Mouse (Mus musculus) CD4-positive helper T cell, adult 2 months (primary cell): ENCODE measurements at regions not wholly inside any gene's neighbourhood (a gene's known extent, or its start where the extent isn't known, plus 50 kb on each side); places are given as distances from the start of the nearest gene placed in this dataset.

ENCODE experiments used
- DNase-seq: peaks from one replicate; pipeline ENCODE4 v3.0.0-alpha.2; 2012; ENCODE audit warnings: low read depth, missing footprints, low spot score

- DNase-seq = no peak
Observed at GRCm38 (mm10) chr9:41328480-41328879, 167.0 kb upstream of the Ubash3b start.

- no peak for DNase-seq
Observed at GRCm38 (mm10) chr9:41328056-41328455, 166.6 kb upstream of the Ubash3b start.

- no peak for DNase-seq
Observed at GRCm38 (mm10) chr9:41327561-41327960, 166.1 kb upstream of the Ubash3b start.

- DNase-seq = no peak
Observed at GRCm38 (mm10) chr9:41326772-41327560, 165.5 kb upstream of the Ubash3b start.

GRCm38 (mm10) chr9:41321521-41321920, 160.0 kb upstream of the Ubash3b start:
- no peak for DNase-seq

GRCm38 (mm10) chr9:41319066-41319465, 157.6 kb upstream of the Ubash3b start:
- DNase-seq = no peak

GRCm38 (mm10) chr9:41306229-41306628, 144.7 kb upstream of the Ubash3b start:
- DNase-seq = no peak

- no peak for DNase-seq
Observed at GRCm38 (mm10) chr9:41303494-41303828, 142.0 kb upstream of the Ubash3b start.

GRCm38 (mm10) chr9:41302809-41303493, 141.5 kb upstream of the Ubash3b start:
- no peak for DNase-seq

- no peak for DNase-seq
Observed at GRCm38 (mm10) chr9:41286145-41286468, 124.6 kb upstream of the Ubash3b start.

- DNase-seq = no peak
Observed at GRCm38 (mm10) chr9:41285266-41286144, 124.0 kb upstream of the Ubash3b start.

- DNase-seq = no peak
Observed at GRCm38 (mm10) chr9:41277726-41278125, 116.2 kb upstream of the Ubash3b start.

GRCm38 (mm10) chr9:41273839-41274271, 112.4 kb upstream of the Ubash3b start:
- no peak for DNase-seq

GRCm38 (mm10) chr9:41273171-41273781, 111.8 kb upstream of the Ubash3b start:
- no peak for DNase-seq

GRCm38 (mm10) chr9:41272596-41272995, 111.1 kb upstream of the Ubash3b start:
- DNase-seq = no peak

- DNase-seq = no peak
Observed at GRCm38 (mm10) chr9:41268112-41268511, 106.6 kb upstream of the Ubash3b start.

- no peak for DNase-seq
Observed at GRCm38 (mm10) chr9:41264485-41264884, 103.0 kb upstream of the Ubash3b start.

- DNase-seq = no peak
Observed at GRCm38 (mm10) chr9:41257244-41257643, 95.7 kb upstream of the Ubash3b start.

GRCm38 (mm10) chr9:41242372-41242771, 80.9 kb upstream of the Ubash3b start:
- no peak for DNase-seq

- no peak for DNase-seq
Observed at GRCm38 (mm10) chr9:41239097-41239451, 77.6 kb upstream of the Ubash3b start.

- no peak for DNase-seq
Observed at GRCm38 (mm10) chr9:41238395-41239096, 77.0 kb upstream of the Ubash3b start.
